Mouse (Mus musculus) embryo, embryonic 10.5 days (tissue): ENCODE data around the gene Rspo1.
"Not testable (repeated sequence)": the region's sequence is repeated elsewhere in the genome, so short reads cannot be mapped to it uniquely, and the experiment has no call there.

Experiments used
- DNase-seq: peaks from one replicate; pipeline ENCODE4 v3.0.0-alpha.2; 2015; ENCODE audit warnings: low spot score

The Rspo1 gene

GRCm38 (mm10) chr4:124985671-124986602 lies at the start of gene Rspo1:
Rspo1 (plus strand) TSS chr4:124986430.
- DNase-seq = peak; percentile 47

GRCm38 (mm10) chr4:124936613-124937471 lies 49.4 kb upstream of the Rspo1 start, which contains the start of gene 9930104L06Rik:
9930104L06Rik (plus strand) TSS chr4:124937048.
- DNase-seq = peak; percentile 99

- DNase-seq = not testable (repeated sequence)
Observed at GRCm38 (mm10) chr4:124939211-124939610, 47.0 kb upstream of the Rspo1 start, which contains the start of gene Cdca8. Cdca8 (minus strand) TSS chr4:124939311.

- DNase-seq = peak; percentile 91
Observed at GRCm38 (mm10) chr4:124943022-124943421, 43.2 kb upstream of the Rspo1 start.

- DNase-seq = no peak
Observed at GRCm38 (mm10) chr4:124943781-124944180, 42.4 kb upstream of the Rspo1 start.

- peak; percentile 53 for DNase-seq
Observed at GRCm38 (mm10) chr4:124944961-124945360, 41.3 kb upstream of the Rspo1 start.

GRCm38 (mm10) chr4:124949488-124949887 lies 36.7 kb upstream of the Rspo1 start:
- DNase-seq = no peak

- peak; percentile 44 for DNase-seq
Observed at GRCm38 (mm10) chr4:124950181-124951035, 35.8 kb upstream of the Rspo1 start.

GRCm38 (mm10) chr4:124951036-124951433 lies 35.2 kb upstream of the Rspo1 start:
- no peak for DNase-seq

- no peak for DNase-seq
Observed at GRCm38 (mm10) chr4:124953546-124953945, 32.7 kb upstream of the Rspo1 start.

GRCm38 (mm10) chr4:124957284-124957683 lies 28.9 kb upstream of the Rspo1 start:
- DNase-seq = no peak

GRCm38 (mm10) chr4:124959062-124959461 lies 27.2 kb upstream of the Rspo1 start:
- no peak for DNase-seq

- DNase-seq = no peak
Observed at GRCm38 (mm10) chr4:124960940-124961339, 25.3 kb upstream of the Rspo1 start.

GRCm38 (mm10) chr4:124962576-124962975 lies 23.7 kb upstream of the Rspo1 start:
- DNase-seq = no peak

GRCm38 (mm10) chr4:124964912-124965599 lies 21.2 kb upstream of the Rspo1 start:
- peak; percentile 82 for DNase-seq

- DNase-seq = no peak
Observed at GRCm38 (mm10) chr4:124968711-124969110, 17.5 kb upstream of the Rspo1 start.

GRCm38 (mm10) chr4:124969219-124969848 lies 16.9 kb upstream of the Rspo1 start:
- no peak for DNase-seq

GRCm38 (mm10) chr4:124970194-124970593 lies 16.0 kb upstream of the Rspo1 start:
- DNase-seq = no peak

- no peak for DNase-seq
Observed at GRCm38 (mm10) chr4:124970677-124971076, 15.6 kb upstream of the Rspo1 start.

- no peak for DNase-seq
Observed at GRCm38 (mm10) chr4:124971094-124971493, 15.1 kb upstream of the Rspo1 start.
